In the genomic region with DNA sequence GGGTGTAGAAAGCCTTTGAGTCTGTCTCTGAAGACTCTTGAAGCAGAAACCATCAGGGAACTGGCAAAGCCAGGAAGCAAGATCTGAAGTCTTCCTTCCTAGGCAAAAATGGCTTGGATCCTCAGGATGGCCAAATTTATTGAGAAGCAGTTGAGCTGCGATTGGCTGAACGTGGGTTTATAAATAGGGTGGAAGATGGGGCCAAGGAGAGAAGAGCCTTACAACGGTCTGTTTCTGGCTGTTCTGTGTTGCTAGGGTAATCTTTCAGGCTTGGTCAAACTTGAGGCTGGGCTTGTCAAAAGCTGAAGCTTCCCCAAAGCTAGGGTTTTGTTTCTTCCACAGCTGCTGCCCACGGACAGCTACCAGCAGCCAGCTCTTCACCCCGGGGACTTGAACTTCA, we compare ENCODE assay signal across 28 mouse cellular contexts. TPM values are rescaled to one million over a fixed set of nuclear protein-coding genes. Genes with fewer than 3 reads are reported as not detected.
DNase-seq lines count a peak whose midpoint lies in the region; ATAC-seq and TF ChIP-seq lines count a peak whose summit lies in the region.
"Had no signal": no experiment of that assay in that cellular context is flagged by ENCODE, and none has a peak within 500 bp of the region (broad histone marks: within the 10 kb centered on the region; RNA-seq: fewer than 3 reads in every experiment).

No protein-coding gene starts in this region.

- no peak overlapping the region for H3K4me3 ChIP-seq in hindbrain, postnatal 0 days (ENCODE audit: low read length)
- no peak overlapping the region for H3K4me3 ChIP-seq in hindbrain, embryonic 11.5 days (ENCODE audit: low read depth, low read length)
- H3K4me3 ChIP-seq: forebrain, embryonic 10.5 days; forebrain, embryonic 13.5 days; heart, embryonic 12.5 days; heart, embryonic 15.5 days; hindbrain, embryonic 12.5 days; hindbrain, embryonic 15.5 days; intestine, embryonic 15.5 days had no signal

- no peak for DNase-seq in frontal cortex, postnatal 25 days (ENCODE audit: low spot score in 2 of 2)
- DNase-seq in hindbrain, postnatal 0 days (ENCODE audit: low spot score) = peak; percentile 38
- DNase-seq in hindbrain, embryonic 11.5 days (ENCODE audit: low spot score) = no peak
- DNase-seq in left cerebral cortex, postnatal 14 days (ENCODE audit: low spot score in 2 of 2) = peak; percentile 24 to 62
- no peak for DNase-seq in left cerebral cortex, adult 9 months (ENCODE audit: low spot score in 2 of 2)
- peak; percentile 37 for DNase-seq in brain, adult 2 months (ENCODE audit: low read depth, low spot score)
- DNase-seq: adrenal gland, postnatal 10 days; adrenal gland, postnatal 36 days; B cell, adult 2 months; cerebellum, adult 11 months; cerebellum, adult 2 months; cerebellum, postnatal 10 days; gastrocnemius, postnatal 10 days; heart, adult 18-20 months; heart, postnatal 14 days; heart, postnatal 4 days had no signal

- H3K4me2 ChIP-seq in hindbrain, postnatal 0 days (ENCODE audit: low read depth, low read length) = no peak overlapping the region
- no peak overlapping the region for H3K4me2 ChIP-seq in hindbrain, embryonic 11.5 days (replicated peaks; ENCODE audit: low read depth, low read length)
- H3K4me2 ChIP-seq: forebrain, embryonic 13.5 days; heart, embryonic 12.5 days; heart, embryonic 15.5 days; hindbrain, embryonic 12.5 days; hindbrain, embryonic 15.5 days; intestine, embryonic 15.5 days had no signal

- H3K9me3 ChIP-seq in hindbrain, postnatal 0 days (ENCODE audit: low read length) = no peaks in the 10 kb centered on the region
- H3K9me3 ChIP-seq in hindbrain, embryonic 11.5 days (ENCODE audit: control insufficient read depth, low read length) = no peaks in the 10 kb centered on the region
- H3K9me3 ChIP-seq: forebrain, embryonic 10.5 days; forebrain, embryonic 13.5 days; G1E; heart, embryonic 12.5 days; heart, embryonic 15.5 days; hindbrain, embryonic 12.5 days; hindbrain, embryonic 15.5 days; intestine, embryonic 15.5 days had no signal

- ATAC-seq in frontal cortex, adult (ENCODE audit: low TSS enrichment) = peak; percentile 45; the same call in 1 of the 2 replicates
- ATAC-seq in hindbrain, postnatal 0 days = peak; percentile 76
- ATAC-seq in hindbrain, embryonic 11.5 days (ENCODE audit: low FRiP score) = no peak
- ATAC-seq: forebrain, embryonic 13.5 days; forebrain, embryonic 16.5 days; intestine, embryonic 15.5 days; Patski had no signal

- no peak for TF ChIP-seq CTCF in hindbrain, postnatal 0 days (IDR thresholded peaks at IDR 0.05; ENCODE audit: low read depth)

- H3K36me3 ChIP-seq in hindbrain, postnatal 0 days (ENCODE audit: insufficient read depth, low read length) = no peaks in the 10 kb centered on the region
- H3K36me3 ChIP-seq in hindbrain, embryonic 11.5 days (ENCODE audit: control insufficient read depth, insufficient read depth, low read length) = no peaks in the 10 kb centered on the region
- H3K36me3 ChIP-seq: forebrain, embryonic 10.5 days; G1E; heart, embryonic 12.5 days; heart, embryonic 15.5 days; hindbrain, embryonic 12.5 days; hindbrain, embryonic 15.5 days; intestine, embryonic 15.5 days had no signal

- no peaks in the 10 kb centered on the region for H3K4me1 ChIP-seq in hindbrain, postnatal 0 days (ENCODE audit: insufficient read depth, low read length)
- H3K4me1 ChIP-seq in hindbrain, embryonic 11.5 days (replicated peaks; ENCODE audit: control insufficient read depth, insufficient read depth, low read length) = no peaks in the 10 kb centered on the region
- H3K4me1 ChIP-seq: forebrain, embryonic 10.5 days; forebrain, embryonic 13.5 days; heart, embryonic 12.5 days; hindbrain, embryonic 12.5 days; hindbrain, embryonic 15.5 days; intestine, embryonic 15.5 days had no signal

- intact Hi-C loops in left cerebral cortex, postnatal 14 days (cut with DNase I) = no loop called here

- 45% methylated on average over 5 of the region's 5 CpGs for WGBS in hindbrain, postnatal 0 days
- 81% methylated on average over 5 of the region's 5 CpGs for WGBS in hindbrain, embryonic 11.5 days

- peak overlapping the region; percentile 55 for H3K27ac ChIP-seq in hindbrain, postnatal 0 days
- no peak overlapping the region for H3K27ac ChIP-seq in hindbrain, embryonic 11.5 days (ENCODE audit: low read depth, low read length)
- H3K27ac ChIP-seq: forebrain, embryonic 10.5 days; forebrain, embryonic 13.5 days; heart, embryonic 15.5 days; hindbrain, embryonic 12.5 days; hindbrain, embryonic 15.5 days; intestine, embryonic 15.5 days had no signal

- H3K27me3 ChIP-seq in hindbrain, postnatal 0 days (ENCODE audit: insufficient read depth, low read length) = no peaks in the 10 kb centered on the region
- H3K27me3 ChIP-seq in hindbrain, embryonic 11.5 days (ENCODE audit: control insufficient read depth, insufficient read depth, low read length) = no peaks in the 10 kb centered on the region
- H3K27me3 ChIP-seq: forebrain, embryonic 13.5 days; heart, embryonic 12.5 days; heart, embryonic 15.5 days; hindbrain, embryonic 12.5 days; hindbrain, embryonic 15.5 days; intestine, embryonic 15.5 days; Patski had no signal

- H3K9ac ChIP-seq in hindbrain, postnatal 0 days (replicated peaks; ENCODE audit: low read length) = no peak overlapping the region
- H3K9ac ChIP-seq in hindbrain, embryonic 11.5 days (ENCODE audit: low read depth, low read length) = no peak overlapping the region
- H3K9ac ChIP-seq: forebrain, embryonic 13.5 days; heart, embryonic 12.5 days; heart, embryonic 15.5 days; hindbrain, embryonic 12.5 days; hindbrain, embryonic 15.5 days; intestine, embryonic 15.5 days had no signal

RNA-seq across cellular contexts. Expression of a gene that starts 1.4 kb away (rescaled TPM):
- 168 and 214 TPM in 2 replicates for total RNA-seq in hindbrain, postnatal 0 days (2014; rRNA removed)
- 131 and 145 TPM in 2 replicates for polyA plus RNA-seq in hindbrain, postnatal 0 days (2015; fragmentation: Nextera tagmentation; extraction: Ambion mirVana)
- polyA plus RNA-seq in hindbrain, embryonic 11.5 days (2014; fragmentation: Nextera tagmentation; extraction: Ambion mirVana) = 2.2 TPM in 2 replicates
- total RNA-seq in left cerebral cortex, postnatal 14 days (2021) = 10 to 100 TPM; 61.4 to 65.8 TPM
- polyA plus RNA-seq: G1E had no signal

RNA-seq across cellular contexts. Expression of a gene that starts 22.5 kb away (rescaled TPM):
- total RNA-seq in hindbrain, postnatal 0 days (2014; rRNA removed) = 43.2 and 56.4 TPM in 2 replicates
- 26.6 and 29.6 TPM in 2 replicates for polyA plus RNA-seq in hindbrain, postnatal 0 days (2015; fragmentation: Nextera tagmentation; extraction: Ambion mirVana)
- 1.9 and 3.6 TPM in 2 replicates for polyA plus RNA-seq in hindbrain, embryonic 11.5 days (2014; fragmentation: Nextera tagmentation; extraction: Ambion mirVana)
- 10 to 100 TPM; 18.9 to 27.7 TPM for total RNA-seq in left cerebral cortex, postnatal 14 days (2021)
- total RNA-seq: CH12.LX had no signal
- polyA plus RNA-seq: G1E had no signal

RNA-seq across cellular contexts. Expression of a gene that starts 56.3 kb away (rescaled TPM):
- 4.2 and 29.4 TPM in 2 replicates for total RNA-seq in hindbrain, postnatal 0 days (2014; rRNA removed)
- polyA plus RNA-seq in hindbrain, postnatal 0 days (2015; fragmentation: Nextera tagmentation; extraction: Ambion mirVana) = 8.2 and 9.9 TPM in 2 replicates
- polyA plus RNA-seq in hindbrain, embryonic 11.5 days (2014; fragmentation: Nextera tagmentation; extraction: Ambion mirVana) = 1.2 and 1.5 TPM in 2 replicates
- total RNA-seq in left cerebral cortex, postnatal 14 days (2021) = 1 to 10 TPM; 3.2 to 4.0 TPM
- total RNA-seq: CH12.LX; heart, postnatal 4 days had no signal
- polyA plus RNA-seq: G1E had no signal

Comparison
In these comparisons a context has a peak if more than half of its experiments do, and no peak if none do; other contexts are left out.
1. DNase-seq: peak in hindbrain, postnatal 0 days (single experiment), left cerebral cortex, postnatal 14 days (2 of 2) and brain, adult 2 months (single experiment); none in frontal cortex, postnatal 25 days (0 of 2), hindbrain, embryonic 11.5 days (single experiment) and left cerebral cortex, adult 9 months (0 of 2).